Mouse (Mus musculus): Measurements from ENCODE around the gene 1700037H04Rik. TPM values are rescaled to one million over a fixed set of nuclear protein-coding genes. Genes with fewer than 3 reads are reported as not detected.

The 1700037H04Rik gene
- polyA plus RNA-seq, 1 experiment: 60.1 TPM

DNA sequence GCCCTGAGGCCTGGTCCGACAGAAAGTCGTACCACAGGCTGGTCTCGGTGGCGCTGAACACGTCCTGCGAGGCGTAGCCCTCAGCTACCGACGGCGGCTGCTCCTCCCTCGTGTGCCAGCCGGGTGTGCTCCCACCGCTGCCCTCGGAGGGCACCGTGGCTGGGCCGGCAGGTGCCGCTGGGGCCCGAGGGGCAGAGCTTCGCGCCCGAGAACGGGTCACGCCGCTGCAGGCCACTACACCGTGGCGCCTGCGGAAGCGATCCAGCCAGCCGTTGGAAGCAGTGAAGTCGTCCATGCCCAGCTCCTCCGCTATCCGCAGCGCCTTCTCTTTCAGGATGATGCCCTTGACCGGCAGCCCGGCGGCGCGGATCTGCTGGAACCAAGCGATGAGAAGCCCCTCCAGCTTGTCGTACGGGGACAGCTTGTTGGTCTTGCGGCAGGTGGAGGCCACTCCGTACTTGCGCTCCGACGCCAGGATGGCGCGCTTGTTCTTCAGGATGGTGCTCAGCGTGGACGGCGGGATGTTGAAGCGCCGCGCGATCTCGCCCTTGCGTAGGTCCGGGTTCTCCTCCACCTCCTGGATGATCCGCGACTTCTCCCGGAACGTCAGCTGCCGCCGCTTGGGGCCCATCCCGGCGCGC lies 19.5 kb upstream of the 1700037H04Rik start:
- H3K27me3 ChIP-seq (ENCODE audit: control insufficient read depth, insufficient read depth, low read length): no peaks in the 10 kb centered on the region
- DNase-seq (ENCODE audit: low read depth in 1 of 2, low spot score in 2 of 2): peak in 1 of 2 experiments; percentile 40
- WGBS: under 1% methylated on average over 67 of the region's 67 CpGs
- no peaks in the 10 kb centered on the region for H3K36me3 ChIP-seq (ENCODE audit: control insufficient read depth, insufficient read depth, low read length)
- H3K27ac ChIP-seq (ENCODE audit: insufficient read depth, low read length): peak overlapping the region; percentile 69
- peaks cover 9% of the 10 kb centered on the region for H3K4me1 ChIP-seq (ENCODE audit: control insufficient read depth, insufficient read depth, insufficient read length)
- H3K4me3 ChIP-seq (ENCODE audit: extremely low read depth, insufficient read depth, insufficient read length): peak overlapping the region; percentile 78
- TF ChIP-seq CTCF (IDR thresholded peaks at IDR 0.05; ENCODE audit: extremely low read depth, insufficient read depth, insufficient read length, insufficient replicate concordance): no peak
- TF ChIP-seq POLR2A (IDR thresholded peaks at IDR 0.05; ENCODE audit: low read depth, low read length): no peak

DNA sequence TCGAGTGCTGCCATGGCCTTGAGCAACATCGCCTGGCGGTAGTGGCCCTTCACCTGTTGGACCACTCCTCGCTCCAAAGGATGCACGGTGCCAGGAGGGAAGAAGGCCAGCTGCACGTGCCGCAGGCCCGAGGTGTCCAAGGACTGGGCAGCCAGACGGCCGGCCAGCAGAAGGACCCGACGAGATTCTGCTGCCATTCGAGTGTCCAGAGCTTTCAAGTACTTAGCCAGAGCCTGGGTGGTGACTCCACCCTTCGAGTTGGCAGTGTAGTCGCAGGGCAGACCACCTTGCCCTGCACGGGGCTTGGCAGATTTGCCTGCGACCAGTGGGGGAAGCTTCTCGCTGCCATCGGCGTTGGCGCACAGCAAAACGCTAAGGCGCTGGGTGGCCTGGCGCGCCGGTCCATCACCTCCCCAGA lies 19.0 kb upstream of the 1700037H04Rik start:
- WGBS: 50% methylated on average over 26 of the region's 26 CpGs
- TF ChIP-seq POLR2A (IDR thresholded peaks at IDR 0.05; ENCODE audit: low read depth, low read length): no peak
- no peak for TF ChIP-seq CTCF (IDR thresholded peaks at IDR 0.05; ENCODE audit: extremely low read depth, insufficient read depth, insufficient read length, insufficient replicate concordance)
- H3K27ac ChIP-seq (ENCODE audit: insufficient read depth, low read length): peak overlapping the region; percentile 69; the same call in 1 of the 2 replicates
- H3K27me3 ChIP-seq (ENCODE audit: control insufficient read depth, insufficient read depth, low read length): no peaks in the 10 kb centered on the region
- H3K4me1 ChIP-seq (ENCODE audit: control insufficient read depth, insufficient read depth, insufficient read length): peaks cover 9% of the 10 kb centered on the region
- peak overlapping the region; percentile 78; the same call in 1 of the 2 replicates for H3K4me3 ChIP-seq (ENCODE audit: extremely low read depth, insufficient read depth, insufficient read length)
- no peaks in the 10 kb centered on the region for H3K36me3 ChIP-seq (ENCODE audit: control insufficient read depth, insufficient read depth, low read length)
- DNase-seq (ENCODE audit: low read depth in 1 of 2, low spot score in 2 of 2): no peak

DNA sequence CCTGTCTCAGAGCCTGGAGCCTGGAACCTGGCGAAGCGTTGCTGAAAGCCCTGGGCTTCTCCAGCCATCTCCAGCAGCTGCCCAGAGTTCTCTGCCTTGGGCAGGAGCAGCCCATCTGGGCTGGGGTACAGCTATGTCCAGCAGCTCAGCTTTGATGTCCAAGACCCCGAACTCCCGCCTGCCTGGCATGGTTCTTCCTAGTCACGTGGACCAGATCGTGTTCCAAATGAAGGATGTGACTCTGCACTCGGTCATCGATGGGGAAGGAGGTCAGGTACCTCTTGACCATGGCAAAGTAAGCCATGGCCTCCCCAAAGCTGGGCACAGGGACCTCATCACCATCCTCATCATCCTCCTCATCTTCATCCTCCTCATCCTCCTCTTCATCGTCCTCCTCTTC lies 18.1 kb upstream of the 1700037H04Rik start:
- no peaks in the 10 kb centered on the region for H3K36me3 ChIP-seq (ENCODE audit: control insufficient read depth, insufficient read depth, low read length)
- H3K4me3 ChIP-seq (ENCODE audit: extremely low read depth, insufficient read depth, insufficient read length): no peak overlapping the region
- TF ChIP-seq CTCF (IDR thresholded peaks at IDR 0.05; ENCODE audit: extremely low read depth, insufficient read depth, insufficient read length, insufficient replicate concordance): no peak
- TF ChIP-seq POLR2A (IDR thresholded peaks at IDR 0.05; ENCODE audit: low read depth, low read length): no peak
- peaks cover 9% of the 10 kb centered on the region for H3K4me1 ChIP-seq (ENCODE audit: control insufficient read depth, insufficient read depth, insufficient read length)
- H3K27ac ChIP-seq (ENCODE audit: insufficient read depth, low read length): no peak overlapping the region
- H3K27me3 ChIP-seq (ENCODE audit: control insufficient read depth, insufficient read depth, low read length): no peaks in the 10 kb centered on the region
- no peak for DNase-seq (ENCODE audit: low read depth in 1 of 2, low spot score in 2 of 2)
- WGBS: 83% methylated on average over 9 of the region's 9 CpGs

DNA sequence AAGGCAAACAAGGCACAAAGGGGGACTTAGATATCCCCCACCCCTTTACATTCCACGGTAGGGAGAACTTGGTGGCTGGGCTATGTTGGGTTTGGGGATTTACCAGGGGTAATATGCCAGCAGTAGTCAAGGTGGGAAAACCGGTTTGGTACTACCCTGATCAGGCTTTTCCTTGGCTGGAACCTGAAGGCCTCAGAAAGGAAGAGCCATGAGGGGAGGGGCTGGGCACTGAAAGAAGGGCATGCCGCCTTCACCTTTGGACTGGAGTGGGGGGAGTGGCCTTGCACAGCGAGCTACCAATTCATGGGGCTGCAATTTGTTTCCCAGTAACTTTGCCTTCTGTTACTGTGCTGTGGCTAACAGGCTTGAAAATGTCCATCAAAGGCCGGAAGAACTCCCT lies 16.6 kb upstream of the 1700037H04Rik start:
- no peak for DNase-seq (ENCODE audit: low read depth in 1 of 2, low spot score in 2 of 2)
- Histone ChIP-seq H3K36me3 (ENCODE audit: control insufficient read depth, insufficient read depth, low read length) (no peaks in the 10 kb centered on the region), H3K4me3 (ENCODE audit: extremely low read depth, insufficient read depth, insufficient read length) (no peak overlapping the region), H3K27ac (ENCODE audit: insufficient read depth, low read length) (no peak overlapping the region), H3K4me1 (ENCODE audit: control insufficient read depth, insufficient read depth, insufficient read length) (peaks cover 10% of the 10 kb centered on the region), H3K27me3 (ENCODE audit: control insufficient read depth, insufficient read depth, low read length) (peaks cover 4% of the 10 kb centered on the region)
- no peak for TF ChIP-seq POLR2A (IDR thresholded peaks at IDR 0.05; ENCODE audit: low read depth, low read length)
- TF ChIP-seq CTCF (IDR thresholded peaks at IDR 0.05; ENCODE audit: extremely low read depth, insufficient read depth, insufficient read length, insufficient replicate concordance): no peak
- 77% methylated on average over 5 of the region's 5 CpGs for whole genome bisulfite sequencing

DNA sequence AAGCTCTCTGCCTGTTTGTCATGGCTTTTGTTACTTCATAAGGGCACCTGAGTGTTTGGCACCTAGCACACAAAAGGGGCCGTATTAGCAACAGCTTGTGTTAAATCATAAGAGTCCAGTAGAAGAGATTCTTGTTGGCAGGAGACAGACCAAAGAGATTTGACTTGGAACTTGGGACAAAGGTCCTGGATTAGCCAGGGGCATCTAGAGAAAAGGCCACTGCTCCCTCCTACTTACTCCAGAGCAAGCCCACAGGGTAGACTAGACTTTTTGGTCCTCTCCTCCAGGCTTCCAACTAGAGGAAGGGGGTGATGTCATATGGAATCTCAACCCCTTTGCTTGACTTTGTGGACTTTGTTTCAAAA lies 16.0 kb upstream of the 1700037H04Rik start:
- no peak for TF ChIP-seq CTCF (IDR thresholded peaks at IDR 0.05; ENCODE audit: extremely low read depth, insufficient read depth, insufficient read length, insufficient replicate concordance)
- no peak for TF ChIP-seq POLR2A (IDR thresholded peaks at IDR 0.05; ENCODE audit: low read depth, low read length)
- H3K27ac ChIP-seq (ENCODE audit: insufficient read depth, low read length): no peak overlapping the region
- peaks cover 12% of the 10 kb centered on the region for H3K4me1 ChIP-seq (ENCODE audit: control insufficient read depth, insufficient read depth, insufficient read length)

DNA sequence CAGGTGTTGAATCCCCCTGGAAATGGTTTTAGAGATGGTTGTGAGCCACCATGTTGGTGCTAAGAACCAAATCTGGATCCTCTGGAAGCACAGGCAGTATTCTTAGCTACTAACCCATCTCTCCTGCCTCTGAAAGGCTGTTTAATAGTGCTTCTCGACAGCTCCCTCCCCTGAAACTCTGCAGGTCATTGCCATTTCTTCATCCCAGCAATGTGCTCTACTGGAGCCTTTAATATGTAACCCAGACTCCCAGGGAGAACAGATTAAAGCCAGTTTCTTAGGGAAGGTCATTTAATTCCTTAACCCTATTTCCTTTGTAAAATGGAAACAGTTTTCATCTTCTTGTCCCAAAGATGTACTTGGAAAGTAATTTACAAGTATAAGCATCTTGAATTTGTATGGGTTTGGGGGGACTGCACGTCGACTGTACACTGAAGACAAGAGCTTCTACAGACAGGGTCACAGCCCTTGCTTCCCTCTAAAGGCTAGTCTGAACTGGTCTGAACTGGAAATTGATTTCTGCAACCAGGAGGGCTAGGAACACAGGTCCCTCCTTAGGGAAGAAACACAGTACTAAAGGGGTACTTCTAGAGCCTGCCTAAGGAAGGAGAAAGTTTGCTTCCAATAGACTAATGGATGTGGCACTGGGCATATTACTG lies 15.5 kb upstream of the 1700037H04Rik start:
- no peak for TF ChIP-seq CTCF (IDR thresholded peaks at IDR 0.05; ENCODE audit: extremely low read depth, insufficient read depth, insufficient read length, insufficient replicate concordance)
- TF ChIP-seq POLR2A (IDR thresholded peaks at IDR 0.05; ENCODE audit: low read depth, low read length): no peak
- Histone ChIP-seq H3K27ac (ENCODE audit: insufficient read depth, low read length) (no peak overlapping the region), H3K27me3 (ENCODE audit: control insufficient read depth, insufficient read depth, low read length) (peaks cover 7% of the 10 kb centered on the region), H3K36me3 (ENCODE audit: control insufficient read depth, insufficient read depth, low read length) (no peaks in the 10 kb centered on the region), H3K4me1 (ENCODE audit: control insufficient read depth, insufficient read depth, insufficient read length) (peaks cover 12% of the 10 kb centered on the region), H3K4me3 (ENCODE audit: extremely low read depth, insufficient read depth, insufficient read length) (no peak overlapping the region)
- no peak for DNase-seq (ENCODE audit: low read depth in 1 of 2, low spot score in 2 of 2)
- WGBS: 83% methylated on average over 3 of the region's 3 CpGs

More for the DNA sequence above, 16.0 kb upstream of the 1700037H04Rik start:
- H3K4me3 ChIP-seq (ENCODE audit: extremely low read depth, insufficient read depth, insufficient read length): no peak overlapping the region
- peaks cover 7% of the 10 kb centered on the region for H3K27me3 ChIP-seq (ENCODE audit: control insufficient read depth, insufficient read depth, low read length)
- H3K36me3 ChIP-seq (ENCODE audit: control insufficient read depth, insufficient read depth, low read length): no peaks in the 10 kb centered on the region
- DNase-seq (ENCODE audit: low read depth in 1 of 2, low spot score in 2 of 2): no peak
- WGBS: 97% methylated on average over 1 of the region's 1 CpGs

DNA sequence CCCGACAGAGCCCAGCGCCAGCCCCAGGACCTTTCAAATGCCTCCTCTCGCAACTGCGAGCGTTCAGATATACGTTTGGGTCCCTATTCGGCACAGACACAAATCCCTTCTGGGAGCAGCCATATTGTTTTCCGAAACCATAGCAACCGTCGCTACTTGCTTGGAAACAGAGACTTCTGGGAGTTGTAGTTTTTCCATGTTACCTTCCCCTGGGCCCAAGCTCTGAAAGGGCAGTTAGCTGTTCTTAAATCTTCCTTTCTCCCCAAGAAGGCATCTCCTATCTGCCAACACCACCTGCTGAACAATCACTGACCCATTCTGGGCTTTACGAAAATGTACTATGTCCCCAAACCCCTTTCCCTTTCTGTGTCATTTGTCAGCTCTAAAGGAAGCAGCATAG lies 14.8 kb upstream of the 1700037H04Rik start:
- H3K27me3 ChIP-seq (ENCODE audit: control insufficient read depth, insufficient read depth, low read length): peaks cover 7% of the 10 kb centered on the region
- H3K4me3 ChIP-seq (ENCODE audit: extremely low read depth, insufficient read depth, insufficient read length): peak overlapping the region; percentile 39; the same call in 1 of the 2 replicates
- no peaks in the 10 kb centered on the region for H3K36me3 ChIP-seq (ENCODE audit: control insufficient read depth, insufficient read depth, low read length)
- TF ChIP-seq CTCF (IDR thresholded peaks at IDR 0.05; ENCODE audit: extremely low read depth, insufficient read depth, insufficient read length, insufficient replicate concordance) (no peak), POLR2A (IDR thresholded peaks at IDR 0.05; ENCODE audit: low read depth, low read length) (no peak)
- 8% methylated on average over 11 of the region's 11 CpGs for WGBS
- H3K27ac ChIP-seq (ENCODE audit: insufficient read depth, low read length): no peak overlapping the region
- peak; percentile 48 to 71 for DNase-seq (ENCODE audit: low read depth in 1 of 2, low spot score in 2 of 2)
- H3K4me1 ChIP-seq (ENCODE audit: control insufficient read depth, insufficient read depth, insufficient read length): peaks cover 12% of the 10 kb centered on the region
